Mouse (Mus musculus) testis, adult 2 months (tissue): Measurements from ENCODE around the gene Adamtsl1. TPM values are rescaled to one million over a fixed set of nuclear protein-coding genes. Genes with fewer than 3 reads are reported as not detected.
A peak's percentile ranks its signal among the peaks of the same experiment; 100 is the strongest.

Experiments used
- H3K27ac ChIP-seq: fragments of 200-500 bp; 2 replicates; pipeline ENCODE4 v1.5.1; 2012; ENCODE audit warnings: low read depth, low read length; ENCODE audit not compliant: control insufficient read depth, insufficient read depth
- H3K27me3 ChIP-seq: fragments of 200-500 bp; 2 replicates; pipeline ENCODE4 v1.6.1; 2012; ENCODE audit warnings: mild to moderate bottlenecking, low read length, moderate library complexity; ENCODE audit not compliant: control insufficient read depth, insufficient read depth
- H3K36me3 ChIP-seq: fragments of 200-500 bp; 2 replicates; pipeline ENCODE4 v1.6.1; 2012; ENCODE audit warnings: mild to moderate bottlenecking, low read length; ENCODE audit not compliant: control insufficient read depth, insufficient read depth
- H3K4me1 ChIP-seq: fragments of 200-500 bp; 2 replicates; pipeline ENCODE4 v1.6.1; 2012; ENCODE audit warnings: low read length; ENCODE audit not compliant: control insufficient read depth, insufficient read depth
- H3K4me3 ChIP-seq: fragments of 200-500 bp; 2 replicates; pipeline ENCODE4 v1.5.1; 2012; ENCODE audit warnings: low read depth, mild to moderate bottlenecking, low read length, moderate library complexity, mixed read lengths; ENCODE audit not compliant: control insufficient read depth
- CTCF ChIP-seq: fragments of 200-500 bp; IDR thresholded peaks from 2 replicates; pipeline ENCODE4 v1.5.1; 2012; ENCODE audit warnings: low read depth, mild to moderate bottlenecking, inconsistent platforms, low read length, moderate library complexity; ENCODE audit not compliant: control insufficient read depth, insufficient read depth, insufficient replicate concordance
- POLR2A ChIP-seq: fragments of 200-500 bp; IDR thresholded peaks from 2 replicates; pipeline ENCODE4 v1.6.1; 2012; ENCODE audit warnings: low read depth, mild to moderate bottlenecking, inconsistent platforms, low read length, moderate library complexity; ENCODE audit not compliant: control insufficient read depth
- polyA plus RNA-seq: library from polyadenylated mRNA; depleted of rRNA; stranded (reverse); fragments of >200 nt; gene quantifications from 2 replicates; pipeline ENCODE4 v1.2.3, GENCODE M21; 2012

Gene Adamtsl1
- polyA plus RNA-seq, 1 experiment, result 5.2 TPM

DNA sequence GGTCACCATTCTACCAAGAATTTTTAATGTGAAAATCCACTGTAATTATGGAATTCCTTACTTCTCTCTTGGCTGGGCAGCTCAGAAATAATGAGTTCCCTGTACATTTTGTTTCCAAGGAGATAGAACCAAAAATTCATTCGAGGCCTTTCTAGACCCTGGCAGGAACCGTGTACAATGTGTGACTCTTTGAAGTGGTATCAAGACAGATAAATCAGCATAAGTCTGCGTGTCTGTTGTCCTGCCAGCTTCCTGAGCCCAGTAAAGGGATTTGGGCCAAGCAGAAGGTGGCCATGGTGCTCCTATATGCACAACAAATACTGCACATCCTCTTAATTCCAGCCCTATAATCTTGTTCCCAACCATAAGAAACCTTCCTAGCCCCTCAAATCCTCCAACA lies 887.1 kb downstream of the Adamtsl1 start:
- no peaks in the 10 kb centered on the region for H3K4me1 ChIP-seq
- no peak overlapping the region for H3K27ac ChIP-seq
- TF ChIP-seq POLR2A (no peak), CTCF (no peak)
- H3K4me3 ChIP-seq, result no peak overlapping the region
- no peaks in the 10 kb centered on the region for H3K27me3 ChIP-seq
- H3K36me3 ChIP-seq, result no peaks in the 10 kb centered on the region

DNA sequence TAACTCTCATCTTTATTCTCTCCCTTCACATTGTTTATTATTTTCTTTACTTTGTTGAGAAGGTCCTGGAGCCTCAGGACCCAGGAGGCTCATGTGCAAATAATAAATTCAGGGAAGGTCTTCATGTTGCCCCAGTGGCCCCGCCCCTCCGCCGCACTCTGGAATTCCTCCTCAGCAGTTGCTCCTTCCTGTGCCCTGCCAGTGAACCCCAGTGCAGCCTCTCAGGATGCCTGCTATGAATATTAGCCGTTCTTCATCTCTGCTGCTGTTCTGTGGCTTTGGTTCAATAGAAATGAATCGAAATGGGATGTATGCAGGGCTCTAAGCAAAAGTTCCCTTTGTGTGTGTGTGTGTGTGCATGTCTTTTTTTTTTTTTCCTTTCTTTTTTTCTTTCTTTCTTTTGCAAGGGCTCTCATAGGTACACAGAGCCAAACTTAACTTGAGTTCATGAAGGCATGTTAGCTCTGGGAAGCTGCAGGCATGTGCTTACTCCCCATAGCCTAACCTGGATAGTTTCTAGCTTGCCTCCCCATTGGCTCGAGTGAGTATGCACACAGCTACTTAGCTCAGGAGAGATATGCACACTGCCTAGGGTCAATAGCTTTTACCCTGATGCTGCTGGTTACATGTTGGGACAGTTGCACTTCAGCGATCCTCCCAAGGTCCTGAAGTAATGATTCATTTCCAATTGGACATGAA lies 892.7 kb downstream of the Adamtsl1 start:
- TF ChIP-seq CTCF, result no peak
- TF ChIP-seq POLR2A, result no peak
- Histone ChIP-seq H3K36me3 (no peaks in the 10 kb centered on the region), H3K4me1 (no peaks in the 10 kb centered on the region), H3K4me3 (no peak overlapping the region), H3K27me3 (no peaks in the 10 kb centered on the region), H3K27ac (no peak overlapping the region)

DNA sequence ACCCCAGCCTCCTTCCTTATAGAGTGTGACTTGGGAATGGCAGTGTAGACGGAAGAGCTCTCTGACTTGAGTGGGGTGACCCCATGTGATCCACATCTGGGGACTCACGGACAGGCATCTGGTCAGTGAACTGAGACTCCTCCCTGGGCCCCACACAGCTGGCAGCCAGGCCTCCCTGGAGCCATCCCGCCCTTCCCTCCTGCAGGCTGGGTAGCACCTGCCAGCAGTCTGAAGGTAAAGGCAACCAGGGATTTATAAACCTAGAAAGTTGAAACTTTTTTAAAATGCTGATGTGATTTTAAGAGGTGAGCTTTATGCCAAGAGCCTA lies 893.2 kb downstream of the Adamtsl1 start:
- no peaks in the 10 kb centered on the region for H3K36me3 ChIP-seq
- no peaks in the 10 kb centered on the region for H3K4me1 ChIP-seq
- no peaks in the 10 kb centered on the region for H3K27me3 ChIP-seq
- H3K4me3 ChIP-seq, result no peak overlapping the region
- TF ChIP-seq POLR2A (no peak), CTCF (no peak)
- H3K27ac ChIP-seq, result no peak overlapping the region

DNA sequence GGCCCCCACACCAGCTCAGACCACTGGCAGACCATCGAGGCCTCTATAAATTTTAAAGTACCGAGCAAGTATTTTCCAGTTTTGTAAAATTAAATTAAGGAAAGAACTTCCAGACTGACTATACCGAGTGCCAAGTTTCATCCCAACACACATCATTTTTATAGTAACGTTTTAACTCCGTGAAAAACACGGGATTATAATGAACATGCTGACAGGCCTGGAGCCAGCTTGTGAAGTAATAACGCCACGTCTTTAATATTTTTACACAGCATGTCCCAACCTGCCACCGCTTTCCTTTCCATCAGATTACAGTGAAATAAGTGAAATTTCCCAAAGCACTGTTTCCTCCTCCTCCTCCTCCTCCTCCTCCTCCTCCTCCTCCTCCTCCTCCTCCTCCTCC lies 894.4 kb downstream of the Adamtsl1 start:
- Histone ChIP-seq H3K4me3 (no peak overlapping the region), H3K27ac (no peak overlapping the region), H3K4me1 (no peaks in the 10 kb centered on the region), H3K36me3 (no peaks in the 10 kb centered on the region), H3K27me3 (no peaks in the 10 kb centered on the region)
- no peak for TF ChIP-seq POLR2A
- no peak for TF ChIP-seq CTCF

DNA sequence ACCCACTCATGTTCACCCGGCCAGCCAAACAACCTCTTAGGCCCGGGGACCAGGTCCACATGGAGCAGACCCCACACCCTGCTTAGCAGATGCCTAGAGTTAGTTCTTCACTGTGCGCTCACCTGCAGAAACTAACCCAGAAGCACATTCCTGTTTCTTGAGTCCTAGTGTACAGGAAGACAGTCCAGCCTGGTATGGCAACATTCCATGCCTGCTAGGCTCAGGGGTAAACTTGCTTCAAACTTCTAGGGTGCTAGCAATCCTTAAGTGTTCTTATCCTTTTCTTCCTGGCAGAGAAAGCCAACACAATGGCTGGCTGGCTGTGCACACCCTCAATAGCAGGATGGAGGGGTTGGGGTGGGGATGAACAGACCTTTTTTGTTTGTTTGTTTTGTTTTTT lies 897.0 kb downstream of the Adamtsl1 start:
- no peaks in the 10 kb centered on the region for H3K36me3 ChIP-seq
- H3K27ac ChIP-seq, result no peak overlapping the region
- no peaks in the 10 kb centered on the region for H3K4me1 ChIP-seq
- H3K27me3 ChIP-seq, result no peaks in the 10 kb centered on the region
- H3K4me3 ChIP-seq, result no peak overlapping the region
- TF ChIP-seq POLR2A, result no peak
- no peak for TF ChIP-seq CTCF

DNA sequence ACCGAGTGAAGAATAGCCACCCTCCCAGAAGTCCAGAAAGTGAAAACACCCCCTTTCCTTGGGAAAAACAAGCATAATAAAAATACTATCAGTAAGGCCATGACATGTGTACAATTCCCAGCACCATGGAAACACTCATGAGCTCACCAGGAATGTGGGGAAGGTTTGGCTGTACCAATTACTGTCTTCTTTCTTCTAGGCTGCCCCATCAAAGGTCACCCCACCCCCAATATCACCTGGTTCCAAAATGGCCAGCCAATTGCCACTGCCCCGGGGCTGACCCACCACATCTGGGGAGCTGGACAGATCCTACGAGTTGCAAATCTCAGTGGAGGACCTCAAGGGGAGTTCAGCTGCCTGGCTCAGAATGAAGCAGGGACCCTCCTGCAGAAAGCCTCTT lies 899.4 kb downstream of the Adamtsl1 start:
- peaks cover 5% of the 10 kb centered on the region for H3K4me1 ChIP-seq
- no peaks in the 10 kb centered on the region for H3K36me3 ChIP-seq
- TF ChIP-seq CTCF (no peak), POLR2A (no peak)
- H3K27me3 ChIP-seq, result no peaks in the 10 kb centered on the region
- H3K4me3 ChIP-seq, result no peak overlapping the region
- no peak overlapping the region for H3K27ac ChIP-seq

DNA sequence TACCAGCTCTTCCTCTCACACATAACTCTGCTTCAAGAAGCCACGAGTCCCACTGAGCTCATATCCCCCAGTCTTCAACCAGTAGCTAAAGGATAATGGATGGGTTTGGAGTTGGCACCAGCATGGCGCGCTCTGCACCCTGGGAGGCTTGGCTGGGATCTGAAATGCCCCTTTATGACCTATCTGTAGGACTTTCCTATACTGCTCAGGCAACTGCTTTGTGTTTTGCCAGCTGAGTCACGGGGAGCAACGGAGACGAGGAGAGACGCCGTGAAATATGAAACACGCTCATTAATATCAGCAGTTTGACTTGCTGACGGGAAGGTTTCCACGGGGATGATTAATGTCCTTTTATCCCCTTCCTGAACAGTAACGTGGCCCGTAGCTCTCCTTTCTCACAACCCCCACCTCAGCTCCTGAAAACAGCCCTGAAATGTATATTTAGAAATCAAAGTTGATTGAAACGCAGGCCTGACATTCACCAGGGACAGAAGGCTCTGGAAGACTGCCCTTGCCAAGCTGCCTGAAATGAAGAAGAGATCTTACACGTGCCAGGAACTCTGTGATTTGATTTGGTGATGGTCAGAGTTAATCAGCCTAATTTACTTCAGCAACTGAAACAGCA lies 902.5 kb downstream of the Adamtsl1 start:
- no peaks in the 10 kb centered on the region for H3K36me3 ChIP-seq
- no peak overlapping the region for H3K4me3 ChIP-seq
- H3K27me3 ChIP-seq, result no peaks in the 10 kb centered on the region
- H3K4me1 ChIP-seq, result peaks cover 5% of the 10 kb centered on the region
- H3K27ac ChIP-seq, result peak overlapping the region; percentile 17; the same call in 1 of the 2 replicates
- TF ChIP-seq POLR2A, result no peak
- TF ChIP-seq CTCF, result no peak

DNA sequence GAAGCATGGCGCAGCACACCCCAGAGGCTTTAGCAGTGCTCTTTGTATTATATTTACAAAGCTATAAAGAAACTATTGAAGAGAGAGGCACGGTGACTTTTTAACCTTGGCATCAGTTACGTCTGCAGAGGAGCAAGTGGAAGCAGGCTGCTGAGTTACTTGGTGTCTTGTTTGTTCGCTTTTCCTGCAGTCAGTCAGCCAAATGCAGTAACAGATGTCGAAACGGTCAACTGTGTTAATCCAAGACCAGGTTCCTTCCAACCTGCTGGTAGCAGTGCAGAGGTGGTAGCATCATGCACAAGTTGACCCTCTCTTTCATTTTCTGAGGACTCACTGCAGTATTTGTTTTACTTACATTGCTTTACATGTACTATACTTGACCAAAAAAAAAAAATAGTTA lies 908.6 kb downstream of the Adamtsl1 start:
- H3K36me3 ChIP-seq, result no peaks in the 10 kb centered on the region
- H3K27ac ChIP-seq, result no peak overlapping the region
- H3K27me3 ChIP-seq, result no peaks in the 10 kb centered on the region
- H3K4me3 ChIP-seq, result no peak overlapping the region
- H3K4me1 ChIP-seq, result peaks cover 2% of the 10 kb centered on the region; the same call in 1 of the 2 replicates
- TF ChIP-seq POLR2A (no peak), CTCF (no peak)
